Mouse (Mus musculus) MEL (cell line): ENCODE data around the gene Lzts2. TPM values are rescaled to one million over a fixed set of nuclear protein-coding genes. Genes with fewer than 3 reads are reported as not detected.

Experiments used
- DNase-seq: peaks from one replicate; pipeline ENCODE4 v3.0.0; 2011; ENCODE audit warnings: low read depth, low spot score
- H3K27ac ChIP-seq: 2 replicates; pipeline ENCODE4 v1.5.1; 2012; ENCODE audit warnings: low read depth, mild to moderate bottlenecking, control low read depth, low read length, moderate library complexity; ENCODE audit not compliant: control insufficient read depth
- H3K27me3 ChIP-seq, 2 experiments: fragments of 150-350 bp in 1 of 2; sonication (generic) in 1 of 2; 2 replicates each; pipeline ENCODE4 v1.6.1; 2012; ENCODE audit warnings: low read length in 2 of 2, mild to moderate bottlenecking in 2 of 2, improper control_type of control experiment in 1 of 2, moderate library complexity in 1 of 2; ENCODE audit not compliant: insufficient read depth in 2 of 2, control insufficient read depth in 1 of 2
- H3K36me3 ChIP-seq, 2 experiments: 2 replicates each; pipeline ENCODE4 v1.6.1; 2012 to 2014; ENCODE audit warnings: low read length in 2 of 2, improper control_type of control experiment in 1 of 2, inconsistent platforms in 1 of 2, mild to moderate bottlenecking in 1 of 2; ENCODE audit not compliant: insufficient read depth in 2 of 2, control insufficient read depth in 1 of 2
- H3K4me1 ChIP-seq, 2 experiments: fragments of 150-350 bp in 1 of 2; sonication (generic) in 1 of 2; 2 replicates each; pipeline ENCODE4 v1.6.1; 2012; ENCODE audit warnings: low read length in 2 of 2, improper control_type of control experiment in 1 of 2, mild to moderate bottlenecking in 1 of 2; ENCODE audit not compliant: insufficient read depth in 2 of 2, control insufficient read depth in 1 of 2
- H3K4me3 ChIP-seq, 2 experiments: fragments of 150-350 bp in 1 of 2; sonication (generic) in 1 of 2; 2 replicates each; pipeline ENCODE4 v1.5.1; 2012; ENCODE audit warnings: low read depth in 2 of 2, low read length in 2 of 2, mild to moderate bottlenecking in 2 of 2, moderate library complexity in 2 of 2, control low read depth in 1 of 2, improper control_type of control experiment in 1 of 2; ENCODE audit not compliant: control insufficient read depth in 1 of 2, insufficient read depth in 1 of 2
- H3K79me2 ChIP-seq: 2 replicates; pipeline ENCODE4 v1.6.1; 2012; ENCODE audit warnings: mild to moderate bottlenecking, low read length, moderate library complexity; ENCODE audit not compliant: control insufficient read depth, poor library complexity, insufficient read depth
- H3K9ac ChIP-seq: 2 replicates; pipeline ENCODE4 v1.6.1; 2012; ENCODE audit warnings: low read depth, mild to moderate bottlenecking, control low read depth, low read length, moderate library complexity; ENCODE audit not compliant: control insufficient read depth, poor library complexity, severe bottlenecking
- H3K9me3 ChIP-seq: fragments of 150-350 bp; sonication (generic); replicated peaks from 2 replicates; pipeline ENCODE4 v1.6.1; 2012; ENCODE audit warnings: mild to moderate bottlenecking, low read length, improper control_type of control experiment, moderate library complexity; ENCODE audit not compliant: insufficient read depth
- CTCF ChIP-seq, 3 experiments: IDR thresholded peaks in 2 of 3; conservative IDR thresholded peaks in 1 of 3; 2 replicates each; pipeline ENCODE4 v1.5.1; 2011 to 2012; ENCODE audit warnings: low read length in 3 of 3, low read depth in 2 of 3, mild to moderate bottlenecking in 2 of 3, improper control_type of control experiment in 1 of 3, inconsistent platforms in 1 of 3, mixed read lengths in 1 of 3, moderate library complexity in 1 of 3; ENCODE audit not compliant: control insufficient read depth in 1 of 3, insufficient read depth in 1 of 3, poor library complexity in 1 of 3, severe bottlenecking in 1 of 3
- GATA1 ChIP-seq: IDR thresholded peaks from 2 replicates; pipeline ENCODE4 v1.6.1; 2011; ENCODE audit warnings: low read depth, low read length, improper control_type of control experiment
- HCFC1 ChIP-seq: IDR thresholded peaks from 2 replicates; pipeline ENCODE4 v1.6.1; 2012; ENCODE audit warnings: low read depth, mild to moderate bottlenecking, inconsistent platforms, low read length, improper control_type of control experiment, moderate library complexity
- KAT2A ChIP-seq: conservative IDR thresholded peaks from 2 replicates; pipeline ENCODE4 v1.6.1; 2012; ENCODE audit warnings: low read depth, low read length, improper control_type of control experiment, inconsistent platforms
- MYC ChIP-seq: IDR thresholded peaks from 2 replicates; pipeline ENCODE4 v1.6.1; 2011; ENCODE audit warnings: low read depth, mild to moderate bottlenecking, low read length, improper control_type of control experiment, moderate library complexity
- POLR2AphosphoS2 ChIP-seq: IDR thresholded peaks from 2 replicates; pipeline ENCODE4 v1.6.1; 2011; ENCODE audit warnings: low read length, improper control_type of control experiment
- RAD21 ChIP-seq: IDR thresholded peaks from 2 replicates; pipeline ENCODE4 v1.6.1; 2011; ENCODE audit warnings: mild to moderate bottlenecking, low read depth, low read length, improper control_type of control experiment
- RCOR1 ChIP-seq: IDR thresholded peaks from 2 replicates; pipeline ENCODE4 v1.6.1; 2012; ENCODE audit warnings: low read depth, mild to moderate bottlenecking, inconsistent platforms, low read length, improper control_type of control experiment
- USF1 ChIP-seq: IDR thresholded peaks from 2 replicates; pipeline ENCODE4 v1.6.1; 2014; ENCODE audit warnings: low read depth, mild to moderate bottlenecking, inconsistent platforms, low read length, improper control_type of control experiment, moderate library complexity
- ZC3H11A ChIP-seq: IDR thresholded peaks from 2 replicates; pipeline ENCODE4 v1.6.1; 2012; ENCODE audit warnings: low read depth, mild to moderate bottlenecking, inconsistent platforms, low read length, improper control_type of control experiment
- polyA plus RNA-seq, 2 experiments: library from polyadenylated mRNA; stranded (reverse) in 1 of 2; unstranded in 1 of 2; fragments of >175 nt in 1 of 2; fragments of >200 nt in 1 of 2; gene quantifications; 2 replicates each; pipeline versions ENCODE4 v1.2.1 to v1.2.4; 2012; ENCODE audit warnings: low replicate concordance in 2 of 2, low read depth in 1 of 2; ENCODE audit not compliant: insufficient read length in 2 of 2, insufficient read depth in 1 of 2, missing spikeins in 1 of 2
- total RNA-seq: library from RNA; depleted of rRNA; stranded (reverse); fragments of 300-350 nt; gene quantifications from 2 replicates; pipeline ENCODE4 v1.2.3, GENCODE M21; 2012

Lzts2 gene
- total and polyA plus RNA-seq, 3 experiments: 4.0 to 13.1 TPM; not detected in 1

DNA sequence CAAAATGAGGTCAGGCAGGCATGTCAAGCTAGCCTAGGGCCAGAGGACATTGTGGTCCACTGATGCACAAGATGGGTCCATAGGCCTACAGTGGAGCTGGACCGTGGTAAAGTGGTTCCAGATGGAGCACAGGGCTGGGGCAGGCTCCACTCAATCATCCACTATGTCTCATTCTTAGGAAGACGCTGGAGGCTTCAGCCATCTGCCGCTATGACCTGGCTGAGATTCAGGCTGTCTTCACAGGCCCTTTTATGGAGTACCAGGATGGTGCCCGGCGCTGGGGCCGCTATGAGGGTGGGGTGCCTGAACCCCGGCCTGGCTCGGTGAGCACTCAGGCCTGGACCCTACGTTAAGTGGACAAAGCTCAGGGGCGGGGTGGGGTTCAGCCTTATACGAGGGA, 16.4 kb upstream of the Lzts2 start:
- H3K36me3 ChIP-seq: no peaks in the 10 kb centered on the region
- no peak for DNase-seq
- no peaks in the 10 kb centered on the region for H3K9me3 ChIP-seq
- H3K4me3 ChIP-seq: no peak overlapping the region
- TF ChIP-seq ZC3H11A (no peak), POLR2AphosphoS2 (no peak), KAT2A (no peak), HCFC1 (no peak), GATA1 (no peak), MYC (no peak), RCOR1 (no peak)
- no peak overlapping the region for H3K27ac ChIP-seq
- H3K79me2 ChIP-seq: no peaks in the 10 kb centered on the region
- peaks cover 0 to 9% of the 10 kb centered on the region in 2 experiments; a peak in 3 of 4 replicates for H3K4me1 ChIP-seq
- no peaks in the 10 kb centered on the region for H3K27me3 ChIP-seq
- H3K9ac ChIP-seq: no peak overlapping the region

DNA sequence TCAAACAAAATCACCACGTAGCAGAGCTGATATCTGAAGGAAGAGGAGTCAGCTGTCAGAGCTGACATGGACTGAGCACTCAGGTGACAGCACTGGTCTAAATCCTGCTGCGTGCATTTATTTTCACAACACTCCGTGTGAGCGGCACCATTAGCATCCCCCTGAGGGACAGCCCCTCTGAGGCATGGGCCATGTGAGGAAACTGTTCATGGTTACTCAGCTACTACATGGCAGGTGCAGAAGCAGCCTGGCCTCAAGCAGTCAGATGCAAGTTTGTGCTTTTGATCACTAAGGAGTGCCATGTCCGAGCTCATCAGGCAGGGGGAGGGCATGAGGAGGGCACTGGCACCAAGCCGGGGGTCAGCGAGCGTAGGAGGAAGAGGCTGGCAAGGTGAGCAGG, 14.6 kb upstream of the Lzts2 start:
- peaks cover 0 to 12% of the 10 kb centered on the region in 2 experiments; a peak in 3 of 4 replicates for H3K4me1 ChIP-seq
- H3K27ac ChIP-seq: no peak overlapping the region
- no peak overlapping the region for H3K4me3 ChIP-seq
- no peaks in the 10 kb centered on the region for H3K9me3 ChIP-seq
- H3K27me3 ChIP-seq: no peaks in the 10 kb centered on the region
- H3K36me3 ChIP-seq: peaks cover 2 to 4% of the 10 kb centered on the region in 2 experiments
- TF ChIP-seq POLR2AphosphoS2: no peak
- peaks cover 4% of the 10 kb centered on the region; the same call in 1 of the 2 replicates for H3K79me2 ChIP-seq
- DNase-seq: no peak
- no peak overlapping the region for H3K9ac ChIP-seq

DNA sequence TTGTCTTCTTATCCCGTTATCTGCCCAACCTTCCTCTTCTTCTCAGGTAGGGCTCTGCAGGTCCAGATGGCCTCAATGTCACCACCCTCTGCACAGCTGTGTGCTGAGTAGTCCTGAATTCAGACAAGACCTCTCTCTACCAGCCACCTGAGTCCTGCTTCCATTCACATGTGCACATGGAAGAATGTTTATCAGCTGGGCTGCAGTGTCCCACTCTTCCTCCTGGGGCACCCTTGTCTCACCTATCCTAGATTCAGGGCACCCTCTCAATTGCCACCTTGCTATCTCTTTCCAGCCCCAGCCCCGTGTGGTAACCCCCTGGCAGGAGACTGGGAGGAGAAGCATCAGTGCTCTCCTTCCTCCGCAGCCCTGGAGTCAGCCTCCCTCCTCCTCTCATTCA, 11.9 kb upstream of the Lzts2 start:
- peaks cover 25% of the 10 kb centered on the region for H3K79me2 ChIP-seq
- TF ChIP-seq CTCF (IDR thresholded peaks at IDR 0.05 in 2 of 3, conservative IDR thresholded peaks at IDR 0.05 in 1 of 3; ENCODE audit: control insufficient read depth in 1 of 3, insufficient read depth in 1 of 3, low read depth in 2 of 3, low read length in 3 of 3, poor library complexity in 1 of 3, severe bottlenecking in 1 of 3) (peak; percentile 18 to 28 (median 24); a peak in 3 of 6 replicates), RAD21 (peak; percentile 2), USF1 (no peak)
- no peak overlapping the region for H3K27ac ChIP-seq
- DNase-seq: peak; percentile 40
- H3K36me3 ChIP-seq: peaks cover 5 to 12% of the 10 kb centered on the region in 2 experiments
- H3K27me3 ChIP-seq: no peaks in the 10 kb centered on the region
- no peak overlapping the region for H3K4me3 ChIP-seq
- no peak overlapping the region for H3K9ac ChIP-seq
- no peaks in the 10 kb centered on the region for H3K9me3 ChIP-seq
- H3K4me1 ChIP-seq: peaks cover 3 to 16% of the 10 kb centered on the region in 2 experiments
